ENCODE assay signal across 12 mouse cellular contexts in genomic region chr3:85145568-85145967, GRCm38 (mm10).
DNase-seq lines count a peak whose midpoint lies in the region; ATAC-seq and TF ChIP-seq lines count a peak whose summit lies in the region.
"Had no signal": no experiment of that assay in that cellular context is flagged by ENCODE, and none has a peak within 500 bp of the region (broad histone marks: within the 10 kb centered on the region; RNA-seq: fewer than 3 reads in every experiment).

No protein-coding gene starts in this region.

- peak; percentile 29 for DNase-seq in adrenal gland, postnatal 14 days
- DNase-seq in adrenal gland, adult 8-10 months = no peak
- peak; percentile 53 for DNase-seq in lung, postnatal 0 days (ENCODE audit: low spot score)
- DNase-seq in lung, postnatal 25 days (ENCODE audit: low spot score) = no peak
- peak; percentile 27 for DNase-seq in neural tube, embryonic 11.5 days (ENCODE audit: low spot score)
- no peak for DNase-seq in left cerebral cortex, postnatal 14 days (ENCODE audit: low spot score in 2 of 2)
- no peak for DNase-seq in urinary bladder, postnatal 14 days (ENCODE audit: low spot score)
- DNase-seq: gastrocnemius, postnatal 14 days; liver, embryonic 13.5 days had no signal

- no peak overlapping the region for H3K9ac ChIP-seq in lung, postnatal 0 days (replicated peaks; ENCODE audit: low read depth)
- no peak overlapping the region for H3K9ac ChIP-seq in neural tube, embryonic 11.5 days (ENCODE audit: low read length)
- H3K9ac ChIP-seq: embryonic facial prominence, embryonic 15.5 days; intestine, embryonic 15.5 days; liver, embryonic 13.5 days had no signal

- no peak for TF ChIP-seq POLR2A in cortical plate, adult 2 months (IDR thresholded peaks at IDR 0.05; ENCODE audit: extremely low read depth, insufficient read depth, low read length)

- no peak for TF ChIP-seq EP300 in lung, postnatal 0 days (IDR thresholded peaks at IDR 0.05)

- TF ChIP-seq CTCF in lung, postnatal 0 days (IDR thresholded peaks at IDR 0.05) = no peak
- TF ChIP-seq CTCF in cortical plate, adult 2 months (IDR thresholded peaks at IDR 0.05; ENCODE audit: extremely low read depth, insufficient read depth, low read length) = no peak

- no peak overlapping the region for H3K27ac ChIP-seq in lung, postnatal 0 days (ENCODE audit: low read length)
- peak overlapping the region; percentile 94 for H3K27ac ChIP-seq in cortical plate, adult 2 months (ENCODE audit: insufficient read depth, low read length)
- H3K27ac ChIP-seq in neural tube, embryonic 11.5 days (ENCODE audit: low read depth, low read length) = no peak overlapping the region
- H3K27ac ChIP-seq: embryonic facial prominence, embryonic 15.5 days; intestine, embryonic 15.5 days; liver, embryonic 13.5 days had no signal

- H3K36me3 ChIP-seq in lung, postnatal 0 days (ENCODE audit: insufficient read depth, low read length) = no peaks in the 10 kb centered on the region
- no peaks in the 10 kb centered on the region for H3K36me3 ChIP-seq in neural tube, embryonic 11.5 days (ENCODE audit: control insufficient read depth, insufficient read depth, low read length)
- H3K36me3 ChIP-seq: embryonic facial prominence, embryonic 15.5 days; intestine, embryonic 15.5 days; liver, embryonic 13.5 days had no signal

- no peak overlapping the region for H3K4me2 ChIP-seq in lung, postnatal 0 days (replicated peaks; ENCODE audit: low read depth, low read length)
- no peak overlapping the region for H3K4me2 ChIP-seq in neural tube, embryonic 11.5 days (ENCODE audit: low read depth)
- H3K4me2 ChIP-seq: embryonic facial prominence, embryonic 15.5 days; intestine, embryonic 15.5 days; liver, embryonic 13.5 days had no signal

- 21% methylated on average over 7 of the region's 7 CpGs for WGBS in lung, postnatal 0 days
- 38% methylated on average over 7 of the region's 7 CpGs for WGBS in neural tube, embryonic 11.5 days

- H3K4me3 ChIP-seq in lung, postnatal 0 days (ENCODE audit: low read depth, low read length) = no peak overlapping the region
- H3K4me3 ChIP-seq in cortical plate, adult 2 months (ENCODE audit: insufficient read depth, low read length) = no peak overlapping the region
- H3K4me3 ChIP-seq in neural tube, embryonic 11.5 days (ENCODE audit: low read depth, low read length) = no peak overlapping the region
- H3K4me3 ChIP-seq: embryonic facial prominence, embryonic 15.5 days; intestine, embryonic 15.5 days; liver, embryonic 13.5 days had no signal

- no peak for ATAC-seq in lung, postnatal 0 days
- no peak for ATAC-seq in neural tube, embryonic 11.5 days (ENCODE audit: insufficient read depth, low FRiP score, low TSS enrichment)
- ATAC-seq: intestine, embryonic 15.5 days had no signal

- intact Hi-C loops in left cerebral cortex, postnatal 14 days (cut with DNase I) = loop anchor here (5.0 to 10.0 kb wide), 2 partner anchors 162 to 319 kb away; no protein-coding TSS in a partner anchor

- no peaks in the 10 kb centered on the region for H3K27me3 ChIP-seq in lung, postnatal 0 days (replicated peaks; ENCODE audit: insufficient read depth, low read length)
- H3K27me3 ChIP-seq in neural tube, embryonic 11.5 days (ENCODE audit: control insufficient read depth, insufficient read depth, low read length) = no peaks in the 10 kb centered on the region
- H3K27me3 ChIP-seq: embryonic facial prominence, embryonic 15.5 days; intestine, embryonic 15.5 days; liver, embryonic 13.5 days had no signal

- H3K9me3 ChIP-seq in lung, postnatal 0 days (ENCODE audit: low read length) = no peaks in the 10 kb centered on the region
- no peaks in the 10 kb centered on the region for H3K9me3 ChIP-seq in neural tube, embryonic 11.5 days (ENCODE audit: control insufficient read depth, low read length)
- H3K9me3 ChIP-seq: embryonic facial prominence, embryonic 15.5 days; intestine, embryonic 15.5 days; liver, embryonic 13.5 days had no signal

- H3K4me1 ChIP-seq in lung, postnatal 0 days (ENCODE audit: insufficient read depth, low read depth, low read length) = no peaks in the 10 kb centered on the region
- H3K4me1 ChIP-seq in cortical plate, adult 2 months (ENCODE audit: control insufficient read depth, insufficient read depth, low read length) = peaks cover 9% of the 10 kb centered on the region
- no peaks in the 10 kb centered on the region for H3K4me1 ChIP-seq in neural tube, embryonic 11.5 days (ENCODE audit: control insufficient read depth, insufficient read depth, low read length)
- H3K4me1 ChIP-seq: embryonic facial prominence, embryonic 15.5 days; intestine, embryonic 15.5 days; liver, embryonic 13.5 days had no signal

Comparison
In these comparisons a context has a peak if more than half of its experiments do, and no peak if none do; other contexts are left out.
1. DNase-seq: peak in adrenal gland, postnatal 14 days (single experiment), lung, postnatal 0 days (single experiment) and neural tube, embryonic 11.5 days (single experiment); none in adrenal gland, adult 8-10 months (single experiment), lung, postnatal 25 days (single experiment), left cerebral cortex, postnatal 14 days (0 of 2) and urinary bladder, postnatal 14 days (single experiment).